Mouse (Mus musculus) liver, postnatal 0 days (tissue): Measurements from ENCODE around the gene Efcab3. TPM values are rescaled to one million over a fixed set of nuclear protein-coding genes. Genes with fewer than 3 reads are reported as not detected.
A peak's percentile ranks its signal among the peaks of the same experiment; 100 is the strongest.
"Not testable (repeated sequence)": the region's sequence is repeated elsewhere in the genome, so short reads cannot be mapped to it uniquely, and the experiment has no call there.

Source experiments
- ATAC-seq: fragments of 200-750 bp; cut with Nextera tagmentation; 2 replicates; pipeline ENCODE4 v1.8.0; 2017; ENCODE audit warnings: mild to moderate bottlenecking, moderate library complexity
- DNase-seq: peaks from one replicate; pipeline ENCODE4 v3.0.0-alpha.2; 2016
- H3K27ac ChIP-seq: fragments of 300-500 bp; sonication (generic); 2 replicates; pipeline ENCODE4 v1.5.1; 2014; ENCODE audit warnings: antibody characterized with exemption, moderate library complexity, mild to moderate bottlenecking, low read depth
- H3K27me3 ChIP-seq: fragments of 300-500 bp; sonication (generic); 2 replicates; pipeline ENCODE4 v1.6.1; 2014; ENCODE audit warnings: low read length, control low read depth, mixed read lengths; ENCODE audit not compliant: insufficient read depth
- H3K36me3 ChIP-seq: fragments of 300-500 bp; sonication (generic); replicated peaks from 2 replicates; pipeline ENCODE4 v1.6.1; 2014; ENCODE audit warnings: mild to moderate bottlenecking, control low read depth, low read length, moderate library complexity, mixed read lengths; ENCODE audit not compliant: insufficient read depth
- H3K4me1 ChIP-seq: fragments of 300-500 bp; sonication (generic); 2 replicates; pipeline ENCODE4 v1.6.1; 2014; ENCODE audit warnings: antibody characterized with exemption, mild to moderate bottlenecking, control low read depth; ENCODE audit not compliant: insufficient read depth
- H3K4me2 ChIP-seq: fragments of 300-500 bp; sonication (generic); 2 replicates; pipeline ENCODE4 v1.6.1; 2014; ENCODE audit warnings: low read depth, mild to moderate bottlenecking, low read length, moderate library complexity, mixed read lengths
- H3K4me3 ChIP-seq: fragments of 300-500 bp; sonication (generic); 2 replicates; pipeline ENCODE4 v1.5.1; 2014; ENCODE audit warnings: low read depth, low read length
- H3K9ac ChIP-seq: fragments of 300-500 bp; sonication (generic); replicated peaks from 2 replicates; pipeline ENCODE4 v1.6.1; 2014; ENCODE audit warnings: mild to moderate bottlenecking, moderate library complexity
- H3K9me3 ChIP-seq: fragments of 300-500 bp; sonication (generic); 2 replicates; pipeline ENCODE4 v1.6.1; 2016; ENCODE audit warnings: mild to moderate bottlenecking, control low read depth, low read length, mixed read lengths
- CTCF ChIP-seq: sonication (generic); IDR thresholded peaks from 2 replicates; pipeline ENCODE4 v1.5.1; 2016; ENCODE audit warnings: antibody characterized with exemption, low read depth
- EP300 ChIP-seq: IDR thresholded peaks from 2 replicates; pipeline ENCODE4 v1.6.1; 2016; ENCODE audit warnings: antibody characterized with exemption, low read depth, mild to moderate bottlenecking
- WGBS: fragments of 180-500 bp; shearing (Covaris S2); extraction: QIAGEN DNeasy Blood & Tissue Kit; methylation state at CpG from one replicate; pipeline ENCODE4 v1.1.7; 2014; ENCODE audit not compliant: insufficient replicate concordance; 5-methylcytosine and 5-hydroxymethylcytosine counted together
- polyA plus RNA-seq: library from polyadenylated mRNA; unstranded; fragments of >200 nt; fragmentation: Nextera tagmentation; extraction: Ambion mirVana; gene quantifications from 2 replicates; pipeline ENCODE4 v1.2.1, GENCODE M21; 2015

The Efcab3 gene
- polyA plus RNA-seq, 1 experiment from 2014 or later: 0.62 TPM

DNA sequence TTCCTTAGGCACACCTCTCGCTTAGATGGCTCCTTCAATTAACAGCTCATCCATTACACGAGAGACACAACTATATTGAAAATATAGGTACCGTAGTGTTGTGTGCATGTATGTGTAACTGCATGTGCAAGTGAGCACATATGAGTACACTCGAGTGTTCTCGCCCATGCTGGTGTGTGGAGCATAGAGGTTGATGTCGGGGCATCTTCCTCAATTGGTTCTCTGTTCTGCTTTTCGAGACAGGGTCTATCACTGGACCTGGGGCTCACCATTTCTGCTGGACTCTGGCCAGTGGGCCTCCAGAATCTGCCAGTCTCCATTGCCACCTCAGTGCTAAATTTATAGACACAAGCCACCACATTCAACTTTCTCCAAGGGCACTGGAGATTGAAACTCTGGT lies 54.4 kb downstream of the Efcab3 start:
- TF ChIP-seq EP300 (no peak), CTCF (no peak)
- Histone ChIP-seq H3K27ac (no peak overlapping the region), H3K4me3 (no peak overlapping the region), H3K36me3 (no peaks in the 10 kb centered on the region), H3K9ac (no peak overlapping the region), H3K4me2 (no peak overlapping the region), H3K9me3 (no peaks in the 10 kb centered on the region), H3K27me3 (no peaks in the 10 kb centered on the region), H3K4me1 (0 out of 2 replicates have a peak, but pooled peaks cover 3% of the 10 kb centered on the region)
- WGBS: 70% methylated on average over 7 of the region's 7 CpGs
- no peak for DNase-seq
- no peak for ATAC-seq

DNA sequence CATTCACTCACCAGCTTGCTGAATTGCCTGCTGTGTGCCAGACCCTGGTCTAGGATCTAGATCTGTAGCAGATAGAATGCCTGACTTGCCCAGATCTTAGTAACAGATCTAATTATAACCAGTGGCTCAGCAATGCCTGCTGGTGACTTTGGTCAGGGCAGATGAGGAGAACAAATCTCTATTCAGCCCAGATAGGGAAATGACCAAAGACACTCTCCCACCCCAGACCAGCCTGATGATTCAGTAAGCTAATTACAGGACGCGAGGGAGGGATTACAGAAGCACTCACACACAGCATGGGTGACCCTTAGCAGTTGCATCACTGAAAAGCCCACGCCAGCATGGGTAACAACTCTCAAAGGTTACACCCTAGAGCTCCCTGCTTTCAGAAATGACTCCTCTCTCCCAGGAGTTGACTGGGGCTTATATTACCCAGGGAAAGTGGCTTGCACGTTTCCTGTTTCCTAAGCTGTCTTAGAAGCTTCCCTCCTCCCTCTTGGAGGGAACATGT lies 57.2 kb downstream of the Efcab3 start:
- no peak for ATAC-seq
- H3K4me1 ChIP-seq: peaks cover 6% of the 10 kb centered on the region; the same call in 1 of the 2 replicates
- TF ChIP-seq EP300 (no peak), CTCF (no peak)
- no peak overlapping the region; the same call in 1 of the 2 replicates for H3K9ac ChIP-seq
- H3K27ac ChIP-seq: no peak overlapping the region
- H3K4me3 ChIP-seq: no peak overlapping the region
- no peaks in the 10 kb centered on the region for H3K36me3 ChIP-seq
- no peak for DNase-seq
- H3K9me3 ChIP-seq: no peaks in the 10 kb centered on the region
- no peaks in the 10 kb centered on the region for H3K27me3 ChIP-seq
- WGBS: 17% methylated on average over 4 of the region's 4 CpGs
- H3K4me2 ChIP-seq: no peak overlapping the region

DNA sequence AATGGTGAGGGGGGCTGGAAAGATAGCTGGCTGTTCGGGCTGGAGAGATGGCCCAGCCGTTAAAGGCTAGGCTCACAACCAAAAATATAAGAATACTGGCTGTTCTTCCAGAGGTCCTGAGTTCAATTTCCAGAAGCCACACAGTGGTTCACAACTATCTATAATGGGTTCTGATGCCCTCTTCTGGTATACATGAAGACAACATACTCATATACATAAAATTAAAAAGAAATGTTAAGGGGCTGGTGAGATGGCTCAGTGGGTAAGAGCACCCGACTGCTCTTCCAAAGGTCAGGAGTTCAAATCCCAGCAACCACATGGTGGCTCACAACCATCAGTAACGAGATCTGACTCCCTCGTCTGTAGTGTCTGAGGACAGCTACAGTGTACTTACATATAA lies 58.4 kb downstream of the Efcab3 start:
- not testable (repeated sequence) for DNase-seq, H3K4me3 ChIP-seq, H3K36me3 ChIP-seq, H3K4me2 ChIP-seq, H3K9ac ChIP-seq, H3K4me1 ChIP-seq, H3K27ac ChIP-seq, H3K27me3 ChIP-seq, H3K9me3 ChIP-seq, ATAC-seq
- 64% methylated on average over 5 of the region's 5 CpGs for WGBS

DNA sequence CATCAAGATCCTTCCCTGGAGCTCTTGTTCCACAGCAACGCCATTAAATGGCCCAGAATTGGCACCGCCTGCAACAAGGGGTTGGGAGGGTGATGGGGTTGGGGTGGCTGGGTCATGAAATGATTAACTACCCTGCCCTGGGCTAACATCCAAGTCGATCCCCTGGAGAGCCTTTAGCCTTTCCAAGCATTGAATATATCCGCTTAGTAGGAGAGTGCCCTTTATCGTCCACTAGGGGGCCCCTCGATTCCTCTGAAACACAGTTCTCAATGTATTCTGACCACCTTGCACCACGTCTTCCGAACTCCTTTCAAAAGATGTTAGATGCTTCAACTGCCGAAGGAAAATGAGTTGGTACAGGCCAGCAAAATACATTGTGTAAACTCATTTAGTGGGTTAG lies 60.6 kb downstream of the Efcab3 start:
- Histone ChIP-seq H3K36me3 (peaks cover 1% of the 10 kb centered on the region; the same call in 1 of the 2 replicates), H3K27ac (peak overlapping the region; percentile 36; the same call in 1 of the 2 replicates), H3K4me2 (peak overlapping the region; percentile 35), H3K4me3 (no peak overlapping the region), H3K9me3 (no peaks in the 10 kb centered on the region), H3K27me3 (no peaks in the 10 kb centered on the region), H3K4me1 (peaks cover 21% of the 10 kb centered on the region), H3K9ac (no peak overlapping the region)
- peak; percentile 71 for ATAC-seq
- TF ChIP-seq CTCF (peak; percentile 91), EP300 (no peak)
- DNase-seq: peak; percentile 75
- WGBS: 8% methylated on average over 9 of the region's 9 CpGs

DNA sequence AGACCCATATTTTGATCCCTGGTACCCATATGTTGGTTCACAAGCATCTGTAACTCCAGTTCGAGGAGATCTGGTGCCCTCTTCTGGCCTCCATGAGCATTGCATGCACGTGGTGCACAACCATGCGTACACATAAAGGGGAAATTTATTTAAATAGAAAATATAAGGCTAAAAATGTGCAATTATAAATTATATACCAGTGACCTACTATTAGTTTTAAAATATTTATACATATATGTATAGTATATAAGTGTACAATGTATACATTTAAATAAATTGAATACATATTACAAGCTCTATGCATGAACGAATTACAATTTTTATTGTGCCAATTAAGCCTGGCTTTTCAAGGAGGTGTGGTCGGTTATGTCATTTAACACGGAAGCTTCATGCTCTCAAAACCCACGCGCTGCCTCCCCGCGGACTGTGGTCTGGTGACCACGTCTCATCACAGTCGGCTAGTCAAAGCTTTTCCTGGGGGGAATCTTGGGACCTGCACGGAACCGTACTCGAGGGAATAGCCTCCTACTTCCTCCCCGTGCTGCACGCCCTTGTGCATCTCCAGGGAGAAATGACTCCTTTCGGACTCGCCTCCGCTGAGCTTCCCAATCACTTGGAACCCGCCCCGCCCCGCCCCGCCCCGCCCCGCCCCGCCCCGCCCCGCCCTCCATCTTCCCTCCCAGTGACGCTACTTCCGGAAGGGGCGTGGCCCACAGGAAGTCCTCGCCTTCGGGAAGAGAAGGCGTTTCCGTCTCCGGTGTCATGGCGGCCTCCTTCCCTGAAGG lies 62.5 kb downstream of the Efcab3 start, which contains the start of gene Mettl2:
Mettl2 (plus strand) TSS at position 691 of the 785 bp plus-strand sequence.
- WGBS: 2% methylated on average over 36 of the region's 38 CpGs
- no peak for TF ChIP-seq EP300
- TF ChIP-seq CTCF: peak; percentile 85
- ATAC-seq (peak; percentile 90), DNase-seq (peak; percentile 91)
- Histone ChIP-seq H3K36me3 (peaks cover 10% of the 10 kb centered on the region; the same call in 1 of the 2 replicates), H3K27me3 (no peaks in the 10 kb centered on the region), H3K9ac (peak within 1 kb of the TSS; percentile 83), H3K9me3 (no peaks in the 10 kb centered on the region), H3K4me2 (peak within 1 kb of the TSS; percentile 95), H3K27ac (peak within 1 kb of the TSS; percentile 81), H3K4me1 (peaks cover 19% of the 10 kb centered on the region), H3K4me3 (peak within 1 kb of the TSS; percentile 99)

DNA sequence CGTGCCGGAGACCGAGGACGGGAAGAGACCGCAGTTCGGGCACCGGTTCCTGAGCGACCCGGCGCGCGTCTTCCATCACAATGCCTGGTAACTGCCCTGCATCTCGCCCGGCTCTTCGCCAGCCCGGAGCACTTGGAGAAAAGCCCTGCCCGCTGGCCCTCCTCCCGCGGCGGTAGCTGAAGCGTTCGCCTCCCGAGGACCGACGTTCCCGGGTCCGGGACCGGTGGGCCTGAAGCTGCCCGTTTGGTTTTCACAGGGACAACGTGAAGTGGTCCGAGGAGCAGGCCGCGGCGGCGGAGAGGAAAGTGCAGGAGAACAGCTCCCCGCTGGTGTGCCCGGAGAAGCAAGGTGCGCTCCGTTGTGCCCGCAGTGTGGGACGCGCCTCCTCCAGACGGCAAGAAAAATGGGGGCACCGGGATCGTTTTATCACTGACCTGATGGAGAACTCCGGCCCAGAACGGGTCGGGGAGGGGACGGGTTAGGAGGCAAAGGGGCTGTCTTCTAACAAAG lies 63.2 kb downstream of the Efcab3 start:
- DNase-seq: no peak
- H3K36me3 ChIP-seq: peaks cover 16% of the 10 kb centered on the region
- peak overlapping the region; percentile 83 for H3K9ac ChIP-seq
- under 1% methylated on average over 48 of the region's 49 CpGs for WGBS
- H3K27me3 ChIP-seq: no peaks in the 10 kb centered on the region
- H3K9me3 ChIP-seq: no peaks in the 10 kb centered on the region
- TF ChIP-seq CTCF (no peak), EP300 (no peak)
- peaks cover 19% of the 10 kb centered on the region for H3K4me1 ChIP-seq
- 0 out of 2 replicates have a peak overlapping the region, but pooled peaks have one; percentile 30 for H3K27ac ChIP-seq
- peak overlapping the region; percentile 99 for H3K4me3 ChIP-seq
- H3K4me2 ChIP-seq: peak overlapping the region; percentile 95
- ATAC-seq: peak; percentile 28
